Mouse (Mus musculus): ENCODE measurements around the gene Ubl7. TPM values are rescaled to one million over a fixed set of nuclear protein-coding genes. Genes with fewer than 3 reads are reported as not detected.

The Ubl7 gene
- total RNA-seq, 1 experiment from 2014 or later, result 51.2 TPM

DNA sequence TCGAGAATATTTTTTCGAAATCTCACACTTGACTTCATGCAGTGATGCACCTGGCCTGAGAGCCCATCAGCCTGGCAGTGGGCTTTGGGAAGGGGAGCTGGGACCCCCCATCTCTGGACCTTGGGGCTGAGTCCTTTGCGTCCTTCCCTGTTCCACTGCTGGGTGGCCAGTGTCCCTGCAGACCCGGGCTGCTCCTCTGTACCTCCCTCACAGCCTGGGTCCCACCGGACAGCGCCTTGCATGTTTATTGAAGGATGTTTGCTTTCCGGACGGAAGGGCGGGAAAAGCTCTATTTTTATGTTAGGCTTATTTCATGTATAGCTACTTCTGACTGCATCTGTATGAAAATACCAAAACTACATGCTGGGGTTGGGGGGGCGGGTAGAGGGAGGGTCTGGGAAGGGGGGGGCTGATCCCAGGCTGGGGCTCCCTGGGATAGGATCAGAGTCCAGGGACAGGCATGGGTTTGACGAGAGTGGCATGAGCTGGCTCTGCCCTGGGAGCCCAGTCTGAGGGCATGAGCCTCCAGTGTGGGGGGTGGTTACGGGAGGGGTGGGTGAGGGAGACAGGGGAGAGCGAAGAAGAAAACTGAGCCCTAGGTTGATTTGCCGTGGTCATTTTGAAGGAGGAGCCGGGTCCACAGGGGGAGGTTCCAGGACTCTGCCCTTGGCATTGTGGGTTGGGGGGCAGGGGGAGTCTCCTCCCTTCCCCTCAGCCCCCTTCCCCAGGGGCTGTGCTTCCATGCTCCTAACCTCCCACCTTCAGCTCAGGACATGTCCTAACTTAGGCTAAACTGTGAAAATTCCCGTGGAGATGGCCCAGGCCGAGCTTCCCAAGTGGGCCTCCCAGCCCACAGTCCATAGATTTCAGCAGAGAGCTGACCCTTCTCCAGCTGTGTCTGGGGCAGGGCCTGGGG is 51.3 kb downstream of the Ubl7 start:
- ATAC-seq (ENCODE audit: extremely low read depth, insufficient number of reproducible peaks, low FRiP score, poor library complexity, severe bottlenecking), result no peak

DNA sequence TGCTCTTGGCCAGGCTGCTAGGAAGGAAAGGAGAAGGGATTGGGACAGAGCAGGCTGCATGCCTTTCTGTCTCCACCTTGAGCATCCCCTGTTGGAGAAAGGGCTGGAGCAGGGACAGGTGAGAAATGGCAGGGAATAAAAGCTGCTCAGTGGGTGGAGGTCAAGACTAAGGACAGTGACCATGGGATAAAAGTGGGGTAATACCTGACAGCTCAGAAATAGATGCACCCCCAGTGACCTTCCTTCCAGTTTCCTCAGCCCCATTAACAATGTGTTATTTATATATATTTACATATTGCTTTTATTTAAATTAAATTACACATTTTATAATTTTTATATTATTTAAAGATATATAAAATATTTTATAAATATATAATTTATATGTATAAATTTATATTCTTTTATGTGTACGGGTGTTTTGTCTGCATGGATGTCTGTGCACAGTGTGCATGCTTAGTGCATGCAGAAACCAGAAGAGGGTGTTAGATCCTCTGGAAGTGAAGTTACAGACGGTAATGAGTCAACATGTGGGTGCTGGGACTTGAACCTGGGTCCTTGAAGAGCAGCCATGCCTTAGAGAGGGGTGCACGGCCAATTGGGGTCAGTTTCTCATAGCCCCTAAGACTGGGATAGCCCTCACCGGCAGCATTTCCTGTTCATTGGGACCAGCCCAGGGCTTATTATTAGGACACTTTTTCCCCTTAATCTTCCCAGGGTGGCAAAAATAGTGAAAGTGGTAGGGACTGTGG is 52.6 kb downstream of the Ubl7 start:
- no peak for ATAC-seq (ENCODE audit: extremely low read depth, insufficient number of reproducible peaks, low FRiP score, poor library complexity, severe bottlenecking)

DNA sequence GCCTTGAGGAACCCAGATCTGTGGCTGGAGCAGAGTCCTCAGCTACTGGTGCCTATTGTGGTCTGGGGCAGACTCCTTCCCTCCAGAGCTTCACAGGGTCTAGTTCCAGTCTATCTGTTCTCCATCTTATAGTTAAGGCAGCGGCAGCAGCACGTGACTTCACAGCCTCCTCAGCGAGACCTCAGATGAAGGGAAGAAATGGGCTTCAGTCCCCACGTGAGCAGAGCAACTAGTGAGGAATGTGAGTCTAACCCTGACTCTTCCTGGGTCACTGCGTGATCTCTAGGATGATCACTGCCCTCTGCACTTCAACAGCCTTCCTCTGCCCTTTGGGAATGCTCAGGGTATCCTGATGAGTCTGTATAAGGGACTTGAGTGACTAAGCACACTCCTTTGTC is 53.2 kb downstream of the Ubl7 start:
- no peak for ATAC-seq (ENCODE audit: extremely low read depth, insufficient number of reproducible peaks, low FRiP score, poor library complexity, severe bottlenecking)

DNA sequence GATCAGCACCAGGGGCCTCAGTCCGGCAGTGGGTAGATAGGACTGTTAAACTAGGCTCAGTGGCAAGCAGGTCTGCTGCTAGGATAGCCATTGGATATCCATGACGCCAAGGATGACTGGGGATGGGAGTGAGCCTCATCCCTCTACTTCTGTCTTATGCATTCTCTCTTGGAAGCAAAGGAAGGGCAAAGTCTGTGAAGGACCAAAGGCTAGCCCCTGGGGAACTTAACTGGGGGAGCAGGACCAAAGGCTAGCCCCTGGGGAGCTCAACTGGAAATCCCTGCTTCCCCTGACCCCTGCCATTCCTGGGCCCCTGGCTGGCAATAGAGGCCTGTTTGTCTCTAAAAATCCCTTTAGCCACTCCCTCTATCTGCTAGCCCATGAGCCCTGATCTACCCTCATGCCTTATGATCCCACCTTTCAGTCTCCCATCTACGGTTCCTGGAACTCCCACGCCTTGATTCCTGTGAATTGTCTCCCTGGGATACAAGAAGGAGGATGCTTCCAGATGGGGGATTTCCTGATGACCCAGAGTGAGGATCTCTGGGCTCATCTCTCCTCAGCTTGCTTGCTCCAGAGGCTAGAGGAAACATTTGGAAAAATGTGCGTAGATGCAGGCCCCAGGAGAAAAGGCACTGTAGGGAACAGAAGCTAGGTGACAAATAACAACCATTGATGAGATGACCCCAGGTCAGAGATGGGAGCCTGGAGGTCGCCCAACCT is 53.9 kb downstream of the Ubl7 start:
- no peak for ATAC-seq (ENCODE audit: extremely low read depth, insufficient number of reproducible peaks, low FRiP score, poor library complexity, severe bottlenecking)

DNA sequence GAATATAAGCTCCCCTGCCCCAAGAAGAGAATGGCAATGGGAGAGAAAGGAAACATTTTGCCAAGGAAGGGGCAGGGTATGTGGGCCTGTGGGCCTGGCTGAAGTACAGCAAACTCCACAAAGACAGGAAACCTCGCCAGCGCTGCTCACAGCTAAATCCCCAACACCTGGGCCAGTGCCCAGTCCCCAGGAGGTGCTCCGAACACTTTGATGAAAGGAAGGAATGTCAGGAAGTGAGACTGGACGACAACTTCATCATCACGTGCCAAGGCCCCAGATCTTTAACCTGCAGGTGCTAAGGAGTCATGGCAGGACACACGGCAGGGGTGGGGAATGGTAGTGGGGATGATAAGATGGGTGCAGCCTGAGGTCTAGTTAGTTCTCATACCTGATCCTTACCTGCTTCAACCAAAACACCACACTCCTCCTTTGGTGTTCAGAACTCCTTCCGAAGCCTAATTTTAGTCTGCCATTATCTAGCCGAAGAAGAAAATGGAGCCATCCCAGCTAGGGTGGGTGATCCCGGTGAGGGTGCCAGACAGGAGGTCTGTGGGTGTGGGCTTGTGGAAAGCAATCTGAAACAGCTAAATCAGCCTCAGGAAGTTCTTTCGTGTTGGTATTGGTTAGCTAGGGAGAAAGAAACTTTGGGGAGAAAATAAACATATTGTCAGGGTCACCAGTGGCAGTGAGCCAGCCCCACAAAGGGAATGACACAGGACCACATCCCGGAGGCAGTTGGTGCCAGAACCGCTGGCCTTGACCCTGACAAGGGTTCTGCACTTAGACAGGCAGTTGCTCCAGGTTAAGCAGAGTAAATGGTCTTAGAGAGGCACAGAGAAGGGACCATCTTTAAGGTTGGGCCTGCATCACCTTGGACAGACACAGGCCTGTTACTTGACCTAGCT is 54.8 kb downstream of the Ubl7 start:
- no peak for ATAC-seq (ENCODE audit: extremely low read depth, insufficient number of reproducible peaks, low FRiP score, poor library complexity, severe bottlenecking)

DNA sequence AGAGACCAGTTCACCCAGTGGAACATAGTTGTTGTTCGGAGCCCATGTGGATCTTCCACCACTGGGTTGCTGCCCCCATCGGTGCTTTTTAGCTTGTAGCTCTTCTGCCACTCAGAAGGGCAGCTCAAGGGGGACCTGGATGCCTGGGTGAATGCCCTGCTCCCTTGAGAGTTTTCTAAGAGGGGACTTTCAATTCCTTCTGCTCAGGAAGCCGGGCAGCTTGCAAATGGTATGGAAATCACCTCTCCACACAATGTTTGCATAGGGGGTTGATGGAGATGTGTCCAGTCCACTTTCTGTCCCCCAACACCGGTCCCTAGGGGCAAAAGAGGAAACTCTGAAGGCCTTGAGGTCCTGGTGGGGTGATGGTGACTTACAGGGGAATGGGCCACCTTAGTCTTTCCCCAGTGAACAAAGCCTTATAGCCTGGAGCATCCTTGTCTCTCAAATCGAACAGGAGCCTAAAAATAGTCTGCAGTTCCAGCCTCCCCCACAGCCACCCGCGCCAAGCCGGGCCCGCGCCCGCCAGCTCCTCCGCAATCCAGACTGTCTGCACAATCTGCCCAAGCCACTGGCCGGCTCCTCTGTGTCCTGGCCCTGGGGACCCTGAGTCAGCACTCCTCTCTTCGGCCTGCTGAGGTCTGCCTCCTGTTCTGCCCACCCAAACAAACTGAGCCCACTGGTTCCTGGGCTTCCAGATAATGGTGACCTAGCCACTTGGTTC is 56.6 kb downstream of the Ubl7 start:
- ATAC-seq (ENCODE audit: extremely low read depth, insufficient number of reproducible peaks, low FRiP score, poor library complexity, severe bottlenecking), result no peak

DNA sequence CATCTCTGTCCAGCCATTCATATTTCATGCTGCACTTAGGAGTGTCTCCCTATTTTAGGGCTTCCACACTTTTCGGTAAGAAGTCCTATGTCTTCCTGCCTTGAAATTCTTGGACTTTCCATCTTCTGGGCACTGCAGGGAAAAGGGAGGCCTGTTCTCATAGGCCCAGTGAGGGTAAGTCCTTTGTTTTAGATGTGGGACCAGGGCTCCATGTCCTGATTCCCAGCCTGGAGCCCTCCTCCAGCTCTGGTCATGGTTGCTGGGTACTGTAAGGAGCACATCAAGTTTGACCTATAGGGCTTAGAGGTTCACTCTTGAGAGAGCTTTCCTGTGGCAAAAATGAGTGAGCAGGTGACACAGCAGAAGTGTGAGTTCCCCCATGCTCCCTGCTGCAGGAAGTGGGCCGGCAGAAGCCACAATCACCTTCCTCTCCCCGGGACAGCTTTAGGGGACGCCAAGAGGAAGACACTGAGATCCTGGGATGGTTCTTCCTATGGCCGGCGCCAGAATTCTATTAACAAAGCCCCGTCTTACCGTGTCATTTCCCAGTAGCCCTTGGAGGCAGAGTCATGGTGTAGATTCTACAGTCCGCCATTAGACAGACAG is 57.5 kb downstream of the Ubl7 start:
- peak; percentile 45 for ATAC-seq (ENCODE audit: extremely low read depth, insufficient number of reproducible peaks, low FRiP score, poor library complexity, severe bottlenecking)

DNA sequence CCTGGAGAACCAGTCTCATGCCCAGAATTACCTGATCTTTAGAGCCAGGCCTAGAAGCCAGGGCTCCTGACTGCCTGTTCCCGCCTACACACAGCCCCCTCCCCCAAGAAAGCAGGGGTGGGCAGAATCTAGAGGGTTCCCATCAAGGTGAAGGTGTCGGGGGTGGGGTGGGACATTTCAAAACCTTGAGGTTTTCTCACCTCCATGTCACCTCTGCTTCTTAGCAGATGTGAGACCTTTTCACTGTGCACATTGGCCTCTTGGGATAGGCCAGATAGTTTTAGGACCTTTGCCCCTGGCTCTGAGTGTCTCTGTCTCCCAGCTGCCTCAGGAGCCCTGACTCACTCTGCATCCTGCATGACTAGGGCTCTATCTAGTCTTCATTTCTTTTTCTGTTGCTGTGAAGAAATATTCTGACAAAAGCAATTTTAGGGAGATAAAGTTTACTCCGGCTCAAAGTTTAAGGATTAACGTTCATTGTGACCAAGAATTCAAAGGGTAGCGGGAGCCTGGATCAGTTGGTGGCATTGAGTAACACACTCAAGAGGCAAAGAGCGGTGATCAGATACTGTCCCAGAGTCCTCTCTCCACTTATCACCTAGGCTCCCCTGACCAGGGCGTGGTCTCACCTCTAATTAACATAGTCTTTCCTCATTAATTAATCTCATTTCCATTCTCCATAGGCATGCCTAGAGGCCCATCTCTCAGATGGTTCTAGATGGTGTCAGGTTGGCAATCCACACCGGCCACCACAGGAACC is 58.2 kb downstream of the Ubl7 start:
- no peak for ATAC-seq (ENCODE audit: extremely low read depth, insufficient number of reproducible peaks, low FRiP score, poor library complexity, severe bottlenecking)

DNA sequence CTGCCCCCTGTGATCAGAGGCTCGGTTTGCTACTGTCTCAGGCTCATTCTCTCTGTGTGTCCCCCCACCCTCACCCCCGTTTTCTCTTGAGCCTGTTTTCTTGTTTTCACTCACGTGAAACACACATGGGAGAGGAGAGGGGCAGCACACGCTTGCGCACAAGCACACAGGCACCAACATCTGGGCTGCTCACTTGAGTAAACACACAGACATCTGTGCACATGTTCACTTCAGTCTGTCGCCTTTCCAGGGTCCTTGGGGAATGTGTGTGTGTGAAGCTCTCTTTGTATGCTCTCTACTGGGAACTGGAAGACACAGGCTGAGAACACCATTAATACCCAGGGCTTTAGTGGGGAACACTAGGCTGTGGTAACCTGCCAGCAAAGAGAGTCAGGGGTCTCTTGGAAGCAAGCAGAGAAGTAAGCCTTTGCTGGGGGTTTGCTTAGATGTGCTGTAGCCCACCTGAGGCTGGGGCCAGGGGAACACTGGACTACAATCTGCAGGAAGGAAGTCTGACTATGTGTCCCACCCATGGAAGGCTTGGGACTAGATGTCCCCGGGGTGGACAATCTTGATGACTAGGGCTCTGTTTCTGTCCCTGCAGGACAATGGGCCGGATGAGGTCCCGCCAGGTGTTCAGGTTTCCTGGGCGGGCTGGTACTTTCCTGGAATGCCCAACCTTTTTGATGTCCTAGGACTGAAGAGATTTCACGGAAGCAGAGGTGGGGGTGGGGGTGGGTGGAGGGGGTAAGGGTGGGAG is 59.1 kb downstream of the Ubl7 start:
- ATAC-seq (ENCODE audit: extremely low read depth, insufficient number of reproducible peaks, low FRiP score, poor library complexity, severe bottlenecking), result no peak

DNA sequence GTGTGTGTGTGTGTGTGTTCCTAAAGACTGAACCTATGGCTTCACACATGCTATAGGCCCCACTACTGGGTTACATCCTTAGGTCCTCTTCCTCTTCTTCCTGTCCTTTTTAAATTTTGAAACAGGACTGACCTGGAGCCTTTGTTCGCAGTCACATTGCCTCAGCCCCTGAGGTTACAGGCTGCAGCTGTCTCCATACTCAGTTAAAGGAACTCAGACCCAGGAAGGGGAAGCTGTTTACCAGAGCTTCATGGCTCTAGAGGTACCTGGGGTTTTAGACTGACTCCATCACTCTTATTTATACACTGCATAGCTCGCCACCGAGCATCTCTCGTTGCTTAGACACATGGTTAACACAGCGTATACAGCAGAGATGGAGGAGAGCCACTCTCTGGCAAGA is 60.6 kb downstream of the Ubl7 start:
- peak; percentile 36; the same call in 1 of the 2 replicates for ATAC-seq (ENCODE audit: extremely low read depth, insufficient number of reproducible peaks, low FRiP score, poor library complexity, severe bottlenecking)

DNA sequence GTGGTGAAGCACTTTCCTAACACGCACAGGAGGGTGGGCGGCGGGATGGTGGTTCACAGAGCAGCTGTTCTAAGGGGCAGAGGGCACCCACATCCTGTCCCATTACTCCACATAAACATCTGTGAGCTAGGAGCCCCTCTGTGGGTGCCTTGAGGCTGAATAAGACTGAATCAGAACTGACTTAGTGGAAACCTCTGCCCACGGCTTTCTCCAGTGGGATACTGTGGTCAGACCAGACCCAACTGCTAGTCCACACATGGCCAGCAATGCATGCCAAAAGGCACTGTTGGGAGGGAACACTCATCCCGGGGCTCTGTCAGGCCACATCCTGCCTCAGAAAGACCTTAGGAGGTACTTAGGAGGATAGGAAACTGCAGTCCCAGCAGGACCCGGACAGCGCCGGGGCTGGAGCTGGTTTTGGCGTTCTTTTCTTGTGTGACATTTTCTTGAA is 61.4 kb downstream of the Ubl7 start:
- ATAC-seq (ENCODE audit: extremely low read depth, insufficient number of reproducible peaks, low FRiP score, poor library complexity, severe bottlenecking), result no peak

DNA sequence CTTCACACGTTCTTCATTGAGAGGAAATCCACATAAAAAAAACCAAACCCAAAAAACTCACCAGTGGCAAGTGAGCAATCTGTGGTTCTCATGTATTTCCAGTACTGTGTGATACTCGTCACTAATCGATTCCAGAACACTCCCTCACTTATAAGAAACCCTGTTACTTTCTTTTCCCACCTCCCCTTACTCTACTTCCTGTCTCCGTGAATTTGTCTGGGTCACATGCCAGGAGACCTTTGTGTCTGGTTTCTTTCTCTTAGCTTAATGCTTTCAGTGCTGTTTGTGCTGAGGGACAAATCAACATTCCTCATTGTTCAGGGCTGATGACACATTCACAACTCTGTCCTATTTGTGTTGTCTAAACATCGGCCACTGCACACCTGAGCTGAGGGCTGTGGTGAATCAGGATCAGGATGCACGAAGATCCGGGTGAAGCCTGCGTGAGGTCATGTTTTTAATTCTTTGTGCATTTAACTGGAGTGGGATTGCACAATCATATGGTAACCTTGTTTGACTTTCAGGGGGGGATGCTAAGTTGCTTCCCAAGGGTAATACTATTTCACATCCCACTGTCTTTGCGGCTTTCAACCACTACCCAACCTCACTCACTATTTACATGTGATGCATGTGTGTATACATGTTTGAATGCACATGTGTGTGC is 62.1 kb downstream of the Ubl7 start:
- no peak for ATAC-seq (ENCODE audit: extremely low read depth, insufficient number of reproducible peaks, low FRiP score, poor library complexity, severe bottlenecking)

DNA sequence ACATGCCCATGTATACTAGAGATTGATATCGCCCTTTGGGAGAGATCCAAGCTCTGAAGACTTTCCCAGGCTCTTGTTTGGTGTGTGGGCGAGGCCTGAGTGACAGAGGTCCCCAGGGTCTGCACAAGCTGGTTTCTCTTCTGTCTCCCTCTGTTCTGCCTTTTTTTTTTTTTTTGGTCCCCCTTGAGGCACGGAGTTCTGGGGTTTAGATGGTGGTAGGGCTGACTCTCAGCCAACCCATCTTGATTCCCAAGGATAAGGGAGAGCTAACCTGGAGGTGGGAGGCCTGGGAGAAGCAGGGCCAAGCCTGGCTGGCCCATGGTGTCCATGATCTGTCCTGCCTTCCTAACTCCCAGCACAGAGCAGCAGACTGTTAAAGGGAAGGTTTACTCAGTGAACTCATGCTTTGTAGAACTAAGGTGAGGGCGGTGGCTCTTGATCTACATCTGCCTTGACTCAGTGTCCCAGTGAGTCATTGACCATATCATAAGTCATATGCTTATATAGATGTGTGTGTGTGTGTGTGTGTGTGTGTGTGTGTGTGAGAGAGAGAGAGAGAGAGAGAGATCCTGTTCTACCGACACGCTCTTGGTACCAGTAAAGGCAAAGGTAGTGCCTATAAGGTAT is 62.8 kb downstream of the Ubl7 start:
- no peak for ATAC-seq (ENCODE audit: extremely low read depth, insufficient number of reproducible peaks, low FRiP score, poor library complexity, severe bottlenecking)

DNA sequence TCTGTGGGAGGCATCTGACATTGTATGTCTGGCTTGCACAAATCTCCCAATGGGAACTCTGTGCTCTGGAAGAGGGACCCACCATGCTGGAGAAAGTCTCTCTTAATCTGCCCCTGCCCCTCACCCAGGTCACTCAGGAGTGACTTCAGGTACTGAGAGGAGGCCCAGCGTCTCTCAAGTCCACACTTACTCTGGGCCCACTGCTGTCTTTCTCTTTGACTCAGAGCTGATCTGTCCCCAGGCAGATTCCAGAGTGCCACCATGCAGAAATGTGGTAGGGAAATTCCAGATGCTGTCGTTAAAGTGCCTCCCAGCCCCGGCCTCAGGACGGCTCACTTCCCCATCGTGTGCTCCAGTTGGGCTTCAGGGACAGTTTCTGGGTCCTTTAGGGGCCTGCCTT is 63.4 kb downstream of the Ubl7 start:
- no peak for ATAC-seq (ENCODE audit: extremely low read depth, insufficient number of reproducible peaks, low FRiP score, poor library complexity, severe bottlenecking)

DNA sequence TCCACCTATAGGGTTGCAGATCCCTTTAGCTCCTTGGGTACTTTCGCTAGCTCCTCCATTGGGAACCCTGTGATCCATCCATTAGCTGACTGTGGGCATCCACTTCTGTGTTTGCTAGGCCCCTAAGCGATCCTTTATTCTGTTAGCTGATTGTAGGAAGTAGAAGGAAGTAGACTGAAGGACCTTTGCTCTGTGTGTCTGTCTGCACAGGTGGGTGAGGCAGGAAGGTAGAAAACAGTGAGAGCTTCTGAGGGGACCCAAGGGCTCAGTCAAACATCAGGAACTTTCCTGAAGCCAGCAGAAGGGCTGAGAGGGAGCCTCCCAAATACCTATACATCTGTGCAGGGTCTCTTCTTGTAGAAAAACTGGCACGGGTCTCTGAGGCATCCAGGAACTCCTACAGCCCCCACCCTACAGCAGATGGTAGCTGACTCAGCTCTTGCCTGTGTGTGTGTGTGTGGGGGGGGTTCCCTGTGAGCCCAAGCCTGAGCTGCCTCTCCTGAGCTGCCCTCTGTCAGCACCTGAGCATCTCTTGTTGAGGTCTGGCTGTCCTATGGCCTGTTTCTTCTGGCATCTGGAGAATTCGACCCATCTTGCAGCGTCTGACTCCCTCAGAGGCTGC is 64.5 kb downstream of the Ubl7 start:
- no peak for ATAC-seq (ENCODE audit: extremely low read depth, insufficient number of reproducible peaks, low FRiP score, poor library complexity, severe bottlenecking)

All from neutrophil, adult 5-6 weeks (primary cell).